Mouse (Mus musculus) lung, embryonic 16.5 days (tissue): ENCODE measurements at regions not wholly inside any gene's neighbourhood (a gene's known extent, or its start where the extent isn't known, plus 50 kb on each side); places are given as distances from the start of the nearest gene placed in this dataset.
"Not testable (repeated sequence)": the region's sequence is repeated elsewhere in the genome, so short reads cannot be mapped to it uniquely, and the experiment has no call there.

Experiments
- ATAC-seq: fragments of 200-750 bp; cut with Nextera tagmentation; 2 replicates; pipeline ENCODE4 v1.8.0; 2017; ENCODE audit warnings: low read depth, mild to moderate bottlenecking, moderate library complexity
- H3K27ac ChIP-seq: fragments of 300-500 bp; sonication (generic); 2 replicates; pipeline ENCODE4 v1.5.1; 2014; ENCODE audit warnings: mild to moderate bottlenecking, control low read depth, low read length
- H3K27me3 ChIP-seq: fragments of 300-500 bp; sonication (generic); 2 replicates; pipeline ENCODE4 v1.6.1; 2014; ENCODE audit warnings: low read depth, low read length, mixed read lengths; ENCODE audit not compliant: control insufficient read depth, insufficient read depth
- H3K36me3 ChIP-seq: fragments of 300-500 bp; sonication (generic); 2 replicates; pipeline ENCODE4 v1.6.1; 2014; ENCODE audit warnings: low read length; ENCODE audit not compliant: control insufficient read depth, insufficient read depth
- H3K4me1 ChIP-seq: fragments of 300-500 bp; sonication (generic); replicated peaks from 2 replicates; pipeline ENCODE4 v1.6.1; 2014; ENCODE audit warnings: low read length, mixed read lengths; ENCODE audit not compliant: control insufficient read depth, insufficient read depth
- H3K4me2 ChIP-seq: fragments of 300-500 bp; sonication (generic); 2 replicates; pipeline ENCODE4 v1.6.1; 2014; ENCODE audit warnings: low read depth, low read length, control low read depth
- H3K4me3 ChIP-seq: fragments of 300-500 bp; sonication (generic); 2 replicates; pipeline ENCODE4 v1.5.1; 2014; ENCODE audit warnings: mild to moderate bottlenecking, low read length, control low read depth
- H3K9ac ChIP-seq: fragments of 300-500 bp; sonication (generic); 2 replicates; pipeline ENCODE4 v1.6.1; 2014; ENCODE audit warnings: low read length, control low read depth
- H3K9me3 ChIP-seq: fragments of 300-500 bp; sonication (generic); 2 replicates; pipeline ENCODE4 v1.6.1; 2016; ENCODE audit warnings: low read length; ENCODE audit not compliant: control insufficient read depth
- WGBS: fragments of 180-500 bp; shearing (Covaris S2); extraction: QIAGEN DNeasy Blood & Tissue Kit; methylation state at CpG from one replicate; pipeline ENCODE4 v1.1.7; 2014; 5-methylcytosine and 5-hydroxymethylcytosine counted together

DNA sequence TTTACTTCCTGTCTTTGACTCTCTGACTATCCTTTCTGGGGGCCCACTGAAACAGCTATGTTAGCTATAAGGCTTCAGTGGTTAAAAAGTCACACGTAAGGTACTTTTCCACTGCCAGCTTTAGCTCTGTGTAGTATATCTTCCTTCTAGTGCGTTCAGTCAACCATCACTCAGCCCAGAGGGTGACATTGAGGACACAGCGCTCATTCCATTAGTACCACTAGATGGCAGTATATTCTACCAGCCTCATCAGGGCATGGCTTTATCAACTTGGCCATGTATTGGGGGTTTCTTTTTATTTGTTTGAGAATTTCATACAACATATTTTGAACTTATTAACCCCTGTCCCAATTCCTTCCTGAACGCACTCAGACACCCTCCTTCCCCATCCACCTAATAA lies 198.2 kb upstream of the Ift57 start:
- H3K27me3 ChIP-seq: no peaks in the 10 kb centered on the region
- 19% methylated on average over 4 of the region's 4 CpGs for WGBS
- ATAC-seq: peak; percentile 80

GRCm38 (mm10) chr16:49503897-49504413 lies 195.1 kb upstream of the Ift57 start:
- Histone ChIP-seq H3K4me1 (no peaks in the 10 kb centered on the region), H3K36me3 (no peaks in the 10 kb centered on the region), H3K4me2 (peak overlapping the region; percentile 15), H3K27me3 (no peaks in the 10 kb centered on the region), H3K9ac (no peak overlapping the region), H3K9me3 (no peaks in the 10 kb centered on the region), H3K4me3 (no peak overlapping the region), H3K27ac (no peak overlapping the region)
- peak; percentile 28; the same call in 1 of the 2 replicates for ATAC-seq
- WGBS: 65% methylated on average over 14 of the region's 14 CpGs

More for the DNA sequence above, 198.2 kb upstream of the Ift57 start:
- Histone ChIP-seq H3K27ac (no peak overlapping the region), H3K9ac (no peak overlapping the region), H3K36me3 (no peaks in the 10 kb centered on the region), H3K4me3 (no peak overlapping the region), H3K4me1 (no peaks in the 10 kb centered on the region), H3K9me3 (no peaks in the 10 kb centered on the region), H3K4me2 (no peak overlapping the region)

DNA sequence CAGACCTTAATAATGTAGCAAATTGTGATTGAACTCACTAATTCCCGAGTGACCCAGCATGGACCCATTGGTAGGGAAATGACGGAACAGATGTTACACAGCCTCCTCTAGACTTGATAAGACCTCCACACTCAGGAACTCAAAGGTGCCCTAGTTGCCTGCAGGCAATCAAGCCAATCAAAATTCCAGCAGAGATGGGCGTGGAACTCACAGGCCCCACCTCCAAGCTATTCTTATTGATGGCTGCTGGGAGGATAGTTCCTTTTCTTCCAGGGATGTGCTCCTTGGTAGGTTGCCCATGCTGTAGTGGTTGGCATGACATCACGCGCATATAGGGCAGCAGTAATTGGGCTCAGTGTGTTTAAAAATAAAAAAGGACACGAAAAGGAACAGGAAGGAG lies 194.4 kb upstream of the Ift57 start:
- Histone ChIP-seq H3K4me2 (no peak overlapping the region), H3K4me1 (no peaks in the 10 kb centered on the region), H3K27me3 (no peaks in the 10 kb centered on the region), H3K9ac (no peak overlapping the region), H3K36me3 (no peaks in the 10 kb centered on the region), H3K9me3 (no peaks in the 10 kb centered on the region), H3K4me3 (no peak overlapping the region), H3K27ac (no peak overlapping the region)
- WGBS: 79% methylated on average over 6 of the region's 6 CpGs
- no peak for ATAC-seq

DNA sequence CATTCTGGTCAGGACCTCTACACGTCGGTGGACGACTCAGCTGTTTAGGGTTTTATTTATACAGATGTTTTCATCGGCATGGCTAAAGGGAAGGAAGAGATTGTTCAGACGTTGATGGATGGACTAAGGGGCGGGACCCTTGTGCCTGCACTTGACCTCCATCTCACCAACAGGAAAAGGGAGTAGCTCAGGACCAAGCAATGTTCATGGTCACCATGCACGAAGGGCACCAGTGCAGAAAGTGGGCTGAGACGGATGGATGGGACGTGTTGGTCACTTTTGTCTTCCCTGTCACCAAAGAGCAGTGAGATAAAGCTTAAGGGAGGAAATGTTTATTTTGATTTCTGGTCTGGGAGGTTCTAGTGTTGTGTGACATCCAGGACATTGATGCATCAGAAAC lies 193.8 kb upstream of the Ift57 start:
- H3K4me2 ChIP-seq: no peak overlapping the region
- 51% methylated on average over 9 of the region's 9 CpGs for WGBS
- ATAC-seq: no peak
- H3K9me3 ChIP-seq: no peaks in the 10 kb centered on the region
- no peaks in the 10 kb centered on the region for H3K27me3 ChIP-seq
- H3K4me3 ChIP-seq: no peak overlapping the region
- H3K36me3 ChIP-seq: no peaks in the 10 kb centered on the region
- no peak overlapping the region for H3K9ac ChIP-seq
- H3K27ac ChIP-seq: no peak overlapping the region
- no peaks in the 10 kb centered on the region for H3K4me1 ChIP-seq

DNA sequence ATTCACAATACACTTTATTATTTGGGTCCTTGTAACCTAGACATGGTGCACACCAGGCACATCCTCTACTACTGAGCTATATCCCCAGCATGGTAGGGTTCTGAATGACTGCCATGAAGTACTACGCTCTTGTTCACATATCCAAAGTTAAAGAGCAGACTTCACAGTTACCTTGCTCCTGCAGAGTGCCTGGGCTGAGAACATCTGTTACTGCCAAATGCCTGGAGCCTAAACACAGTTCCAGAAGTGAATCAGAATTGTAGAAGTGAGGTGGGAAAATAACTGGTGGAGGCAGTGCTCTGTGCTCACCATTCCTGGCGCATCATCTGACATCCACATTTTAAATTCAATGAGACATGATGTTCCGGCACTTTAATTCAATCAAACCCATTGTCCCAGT lies 180.2 kb upstream of the Ift57 start:
- H3K36me3 ChIP-seq: no peaks in the 10 kb centered on the region
- no peak overlapping the region for H3K4me3 ChIP-seq
- ATAC-seq: no peak
- H3K4me2 ChIP-seq: no peak overlapping the region
- 85% methylated on average over 3 of the region's 3 CpGs for WGBS
- H3K27ac ChIP-seq: no peak overlapping the region
- no peaks in the 10 kb centered on the region for H3K4me1 ChIP-seq
- no peak overlapping the region for H3K9ac ChIP-seq
- no peaks in the 10 kb centered on the region for H3K27me3 ChIP-seq
- no peaks in the 10 kb centered on the region for H3K9me3 ChIP-seq

DNA sequence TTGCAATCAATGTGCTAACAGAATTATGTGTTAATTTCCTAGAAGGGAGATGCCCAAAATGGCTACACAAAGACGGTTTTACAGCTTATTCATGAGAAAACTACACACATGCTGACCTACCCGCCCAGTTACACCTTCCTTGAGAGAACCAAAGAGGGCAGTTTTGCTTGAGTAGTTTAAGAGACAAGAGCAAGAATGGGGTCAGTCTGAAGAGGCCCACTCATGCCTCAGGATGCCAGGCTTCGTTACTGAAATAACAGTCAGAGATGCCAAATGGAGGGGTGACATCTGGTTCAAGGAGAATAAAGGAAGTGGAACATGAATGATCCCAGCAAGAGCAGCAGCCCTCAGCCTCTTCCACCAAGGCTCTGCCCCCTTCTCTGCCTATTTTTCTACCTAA lies 178.6 kb upstream of the Ift57 start:
- Histone ChIP-seq H3K4me2 (no peak overlapping the region), H3K4me3 (no peak overlapping the region), H3K36me3 (no peaks in the 10 kb centered on the region), H3K27ac (no peak overlapping the region), H3K27me3 (no peaks in the 10 kb centered on the region), H3K9ac (no peak overlapping the region), H3K9me3 (no peaks in the 10 kb centered on the region), H3K4me1 (no peaks in the 10 kb centered on the region)
- WGBS: 75% methylated on average over 3 of the region's 3 CpGs
- no peak for ATAC-seq

- no peaks in the 10 kb centered on the region for H3K36me3 ChIP-seq
- peak; percentile 61; the same call in 1 of the 2 replicates for ATAC-seq
- no peak overlapping the region for H3K4me3 ChIP-seq
- whole genome bisulfite sequencing: 45% methylated on average over 2 of the region's 2 CpGs
- no peaks in the 10 kb centered on the region for H3K4me1 ChIP-seq
- H3K27ac ChIP-seq: no peak overlapping the region
- no peak overlapping the region for H3K9ac ChIP-seq
- no peaks in the 10 kb centered on the region for H3K27me3 ChIP-seq
- H3K4me2 ChIP-seq: no peak overlapping the region
- H3K9me3 ChIP-seq: no peaks in the 10 kb centered on the region
Observed at GRCm38 (mm10) chr16:49521685-49522084, 177.3 kb upstream of the Ift57 start.

DNA sequence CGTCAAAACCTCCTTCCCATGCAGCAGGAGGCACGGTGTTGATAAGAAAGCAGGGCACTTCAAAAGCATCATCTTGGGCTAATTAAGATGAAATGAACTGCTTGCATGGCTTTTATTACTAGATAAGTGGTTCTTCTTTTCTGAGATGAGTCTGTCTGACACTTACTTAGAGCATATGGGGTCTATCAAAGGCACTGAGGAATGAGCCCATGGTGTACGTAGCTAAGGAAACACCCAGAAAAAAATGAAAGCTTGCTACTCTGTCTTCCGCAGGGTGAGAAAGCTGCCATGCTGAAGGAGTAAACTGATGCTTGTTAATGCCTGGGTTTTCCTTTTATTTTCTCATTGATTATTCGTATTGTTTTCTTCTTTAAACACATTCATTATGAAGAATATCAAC lies 176.5 kb upstream of the Ift57 start:
- Histone ChIP-seq H3K36me3 (no peaks in the 10 kb centered on the region), H3K27me3 (no peaks in the 10 kb centered on the region), H3K4me2 (no peak overlapping the region), H3K4me3 (no peak overlapping the region), H3K9ac (no peak overlapping the region), H3K9me3 (no peaks in the 10 kb centered on the region), H3K4me1 (no peaks in the 10 kb centered on the region), H3K27ac (no peak overlapping the region)
- 63% methylated on average over 5 of the region's 5 CpGs for WGBS
- ATAC-seq: no peak

DNA sequence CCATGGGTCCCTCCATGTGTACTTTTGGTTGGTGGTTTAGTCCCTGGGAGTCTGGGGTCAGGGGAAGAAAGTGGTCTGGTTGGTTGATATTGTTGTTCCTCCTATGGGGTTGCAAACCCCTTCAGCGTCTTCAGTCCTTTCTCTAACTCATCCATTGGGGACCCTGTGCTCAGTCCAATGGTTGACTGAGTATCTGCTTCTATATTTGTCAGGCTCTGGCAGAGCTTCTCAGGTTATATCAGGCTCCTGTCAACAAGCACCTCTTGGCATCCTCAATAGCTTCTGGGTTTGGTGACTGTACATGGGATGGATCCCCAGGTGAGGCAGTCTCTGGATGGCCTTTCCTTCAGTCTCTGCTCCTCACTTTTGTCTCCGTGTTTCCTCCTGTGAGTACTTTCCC lies 170.4 kb upstream of the Ift57 start:
- not testable (repeated sequence) for H3K27ac ChIP-seq, H3K9ac ChIP-seq, H3K9me3 ChIP-seq, ATAC-seq, H3K27me3 ChIP-seq, H3K36me3 ChIP-seq, H3K4me1 ChIP-seq, H3K4me3 ChIP-seq, H3K4me2 ChIP-seq
- 86% methylated on average over 2 of the region's 2 CpGs for WGBS

GRCm38 (mm10) chr16:49529060-49529459 lies 170.0 kb upstream of the Ift57 start:
- H3K4me3 ChIP-seq: no peak overlapping the region
- no peak for ATAC-seq
- H3K9me3 ChIP-seq: no peaks in the 10 kb centered on the region
- WGBS: 66% methylated on average over 2 of the region's 2 CpGs
- H3K4me2 ChIP-seq: no peak overlapping the region
- H3K9ac ChIP-seq: no peak overlapping the region
- no peaks in the 10 kb centered on the region for H3K27me3 ChIP-seq
- H3K36me3 ChIP-seq: no peaks in the 10 kb centered on the region
- no peak overlapping the region for H3K27ac ChIP-seq
- peaks cover 5% of the 10 kb centered on the region; the same call in 1 of the 2 replicates for H3K4me1 ChIP-seq
